Mouse (Mus musculus) lung, adult 10 weeks (tissue): Measurements from ENCODE around the gene Olfr1428. TPM values are rescaled to one million over a fixed set of nuclear protein-coding genes. Genes with fewer than 3 reads are reported as not detected.

Source experiments
- polyA plus RNA-seq: library from polyadenylated mRNA; stranded (reverse); fragments of 350-450 nt; fragmentation: Illumina TruSeq; extraction: RNeasy Lipid Tissue Mini Kit (QIAGEN cat#74804); gene quantifications from one replicate; pipeline ENCODE4 v1.2.3, GENCODE M21; 2014; ENCODE audit warnings: low read depth, low replicate concordance; ENCODE audit not compliant: insufficient read depth

Gene Olfr1428
- polyA plus RNA-seq = not detected

GRCm38 (mm10) chr19:12115797-12116196 is at the start of gene Olfr1428:
Gene Olfr1428 (minus strand): TSS chr19:12115897.

GRCm38 (mm10) chr19:12123103-12123502 is 7.4 kb upstream of the Olfr1428 start, which contains the start of gene Olfr76:
Gene Olfr76 (minus strand): TSS chr19:12123203.

GRCm38 (mm10) chr19:12103234-12103633 is 12.5 kb downstream of the Olfr1428 start, which contains the start of gene Olfr1427:
Gene Olfr1427 (minus strand): TSS chr19:12103334.

GRCm38 (mm10) chr19:12091913-12092312 is 23.8 kb downstream of the Olfr1428 start, which contains the start of gene Olfr1426:
Gene Olfr1426 (minus strand): TSS chr19:12092013.

GRCm38 (mm10) chr19:12077631-12078030 is 38.1 kb downstream of the Olfr1428 start, which contains the start of gene Olfr1425:
Gene Olfr1425 (minus strand): TSS chr19:12077731.

GRCm38 (mm10) chr19:12062582-12062981 is 53.1 kb downstream of the Olfr1428 start, which contains the start of gene Olfr1424:
Gene Olfr1424 (minus strand): TSS chr19:12062682.

Other genes starting within 250 kb of the Olfr1428 start
- not detected for gene Olfr1419, start 240.8 kb downstream of the Olfr1428 start, polyA plus RNA-seq
- gene Olfr1420, start 229.3 kb downstream of the Olfr1428 start, polyA plus RNA-seq = not detected
- 7.1 TPM for gene Patl1, start 203.5 kb downstream of the Olfr1428 start, polyA plus RNA-seq
- 22.1 TPM for gene Osbp, start 150.0 kb downstream of the Olfr1428 start, polyA plus RNA-seq
- not detected for gene Olfr1423, start 74.6 kb downstream of the Olfr1428 start, polyA plus RNA-seq
- not detected for gene Olfr1424, start 53.2 kb downstream of the Olfr1428 start, polyA plus RNA-seq
- gene Olfr1425, start 38.2 kb downstream of the Olfr1428 start, polyA plus RNA-seq = not detected
- not detected for gene Olfr1426, start 23.9 kb downstream of the Olfr1428 start, polyA plus RNA-seq
- gene Olfr1427, start 12.6 kb downstream of the Olfr1428 start, polyA plus RNA-seq = not detected
- gene Olfr76, start 7.3 kb upstream of the Olfr1428 start, polyA plus RNA-seq = not detected
- not detected for gene Olfr1555-ps1, start 54.2 kb upstream of the Olfr1428 start, polyA plus RNA-seq
- not detected for gene Olfr1431, start 84.7 kb upstream of the Olfr1428 start, polyA plus RNA-seq
- gene Olfr1432, start 116.7 kb upstream of the Olfr1428 start, polyA plus RNA-seq = not detected
- not detected for gene Olfr262, start 125.8 kb upstream of the Olfr1428 start, polyA plus RNA-seq
- not detected for gene Olfr235, start 145.1 kb upstream of the Olfr1428 start, polyA plus RNA-seq
- gene Olfr1434, start 164.0 kb upstream of the Olfr1428 start, polyA plus RNA-seq = not detected
- gene Olfr1436, start 183.2 kb upstream of the Olfr1428 start, polyA plus RNA-seq = not detected
- not detected for gene Olfr1437, start 209.2 kb upstream of the Olfr1428 start, polyA plus RNA-seq
- not detected for gene Olfr1438-ps1, start 220.0 kb upstream of the Olfr1428 start, polyA plus RNA-seq